Mouse (Mus musculus) megakaryocyte, embryonic 14.5 days (primary cell): ENCODE measurements around the gene Hs3st3a1.

Source experiments
- FLI1 ChIP-seq: IDR thresholded peaks from 2 replicates; pipeline ENCODE4 v1.6.1; 2012; ENCODE audit warnings: low read length, inconsistent platforms, mixed read lengths
- GATA1 ChIP-seq: IDR thresholded peaks from 3 replicates; pipeline ENCODE4 v1.6.1; 2012; ENCODE audit warnings: mixed read lengths, low read length, inconsistent platforms, borderline replicate concordance

GRCm38 (mm10) chr11:64523993-64524570, 89.0 kb downstream of the Hs3st3a1 start:
- TF ChIP-seq FLI1 (no peak), GATA1 (no peak)
